Mouse (Mus musculus): ENCODE data around the gene Capn11.
A peak's percentile ranks its signal among the peaks of the same experiment; 100 is the strongest.
"Not testable (repeated sequence)": the region's sequence is repeated elsewhere in the genome, so short reads cannot be mapped to it uniquely, and the experiment has no call there.

Capn11 gene

GRCm38 (mm10) chr17:45626577-45627134 is 32.5 kb downstream of the Capn11 start:
- DNase-seq, result peak; percentile 82

GRCm38 (mm10) chr17:45623425-45623824 is 35.7 kb downstream of the Capn11 start:
- not testable (repeated sequence) for DNase-seq

- peak; percentile 44 for DNase-seq
Observed at GRCm38 (mm10) chr17:45619386-45620256, 39.5 kb downstream of the Capn11 start.

GRCm38 (mm10) chr17:45618941-45619385 is 40.2 kb downstream of the Capn11 start:
- peak; percentile 70 for DNase-seq

- no peak for DNase-seq
Observed at GRCm38 (mm10) chr17:45617655-45618054, 41.5 kb downstream of the Capn11 start.

GRCm38 (mm10) chr17:45616679-45617078 is 42.4 kb downstream of the Capn11 start:
- DNase-seq, result no peak

GRCm38 (mm10) chr17:45616046-45616650 is 43.0 kb downstream of the Capn11 start:
- DNase-seq, result no peak

- no peak for DNase-seq
Observed at GRCm38 (mm10) chr17:45612921-45613320, 46.2 kb downstream of the Capn11 start.

- no peak for DNase-seq
Observed at GRCm38 (mm10) chr17:45612008-45612407, 47.1 kb downstream of the Capn11 start.

- DNase-seq, result no peak
Observed at GRCm38 (mm10) chr17:45610144-45610866, 48.8 kb downstream of the Capn11 start.

- no peak for DNase-seq
Observed at GRCm38 (mm10) chr17:45608396-45608795, 50.7 kb downstream of the Capn11 start.

GRCm38 (mm10) chr17:45606992-45607879 is 51.9 kb downstream of the Capn11 start:
- DNase-seq, result no peak

- no peak for DNase-seq
Observed at GRCm38 (mm10) chr17:45602984-45603383, 56.1 kb downstream of the Capn11 start.

GRCm38 (mm10) chr17:45601877-45602304 is 57.2 kb downstream of the Capn11 start, which contains the start of gene Mymx:
Gene Mymx, minus strand, starts transcription at chr17:45602102.
- DNase-seq, result peak; percentile 73

GRCm38 (mm10) chr17:45601325-45601724 is 57.8 kb downstream of the Capn11 start:
- DNase-seq, result peak; percentile 15

GRCm38 (mm10) chr17:45600267-45600666 is 58.9 kb downstream of the Capn11 start:
- peak; percentile 5 for DNase-seq

GRCm38 (mm10) chr17:45599446-45600242 is 59.5 kb downstream of the Capn11 start, which contains the start of gene Slc29a1:
Gene Slc29a1, minus strand, starts transcription at chr17:45599606.
- DNase-seq, result peak; percentile 68

GRCm38 (mm10) chr17:45598891-45599290 is 60.2 kb downstream of the Capn11 start:
- DNase-seq, result peak; percentile 19

- DNase-seq, result peak; percentile 7
Observed at GRCm38 (mm10) chr17:45598376-45598775, 60.7 kb downstream of the Capn11 start.

- DNase-seq, result peak; percentile 19
Observed at GRCm38 (mm10) chr17:45597787-45598186, 61.3 kb downstream of the Capn11 start.

Data from kidney, adult 9 months (tissue).